Mouse (Mus musculus) urinary bladder, adult 18-20 months (tissue): ENCODE data around the gene Ppp1r36.

Experiments
- DNase-seq, 2 experiments: peaks; one replicate each; pipeline ENCODE4 v3.0.0; 2022; ENCODE audit warnings: low spot score in 2 of 2, mixed read lengths in 2 of 2

Gene Ppp1r36

GRCm38 (mm10) chr12:76417433-76417854, at the start of gene Ppp1r36:
Ppp1r36 (plus strand) TSS chr12:76417538.
- DNase-seq: peak; percentile 60 to 67

- DNase-seq: no peak
Observed at GRCm38 (mm10) chr12:76368201-76368789, 49.0 kb upstream of the Ppp1r36 start.

GRCm38 (mm10) chr12:76368790-76369205, 48.5 kb upstream of the Ppp1r36 start:
- DNase-seq: no peak

- DNase-seq: peak; percentile 65 to 78
Observed at GRCm38 (mm10) chr12:76369206-76369977, 47.9 kb upstream of the Ppp1r36 start, which contains the start of gene Zbtb25. Zbtb25 (minus strand) TSS chr12:76369602.

GRCm38 (mm10) chr12:76369978-76370830, 47.1 kb upstream of the Ppp1r36 start, which contains the start of gene Zbtb1:
Zbtb1 (plus strand) TSS chr12:76370266.
- DNase-seq: peak; percentile 74 to 84

GRCm38 (mm10) chr12:76370831-76371571, 46.3 kb upstream of the Ppp1r36 start:
- DNase-seq: peak; percentile 60 to 71

GRCm38 (mm10) chr12:76372046-76372445, 45.3 kb upstream of the Ppp1r36 start:
- no peak for DNase-seq

GRCm38 (mm10) chr12:76372881-76373818, 44.2 kb upstream of the Ppp1r36 start:
- DNase-seq: no peak

GRCm38 (mm10) chr12:76373991-76374390, 43.3 kb upstream of the Ppp1r36 start:
- no peak for DNase-seq

- no peak for DNase-seq
Observed at GRCm38 (mm10) chr12:76374911-76375310, 42.4 kb upstream of the Ppp1r36 start.

GRCm38 (mm10) chr12:76375506-76375905, 41.8 kb upstream of the Ppp1r36 start:
- DNase-seq: no peak

GRCm38 (mm10) chr12:76376649-76377048, 40.7 kb upstream of the Ppp1r36 start:
- DNase-seq: no peak

GRCm38 (mm10) chr12:76377059-76377458, 40.3 kb upstream of the Ppp1r36 start:
- no peak for DNase-seq

- no peak for DNase-seq
Observed at GRCm38 (mm10) chr12:76377726-76378125, 39.6 kb upstream of the Ppp1r36 start.

- DNase-seq: no peak
Observed at GRCm38 (mm10) chr12:76378556-76378955, 38.8 kb upstream of the Ppp1r36 start.

GRCm38 (mm10) chr12:76380151-76380550, 37.2 kb upstream of the Ppp1r36 start:
- DNase-seq: no peak

GRCm38 (mm10) chr12:76385342-76385741, 32.0 kb upstream of the Ppp1r36 start:
- DNase-seq: no peak

- no peak for DNase-seq
Observed at GRCm38 (mm10) chr12:76388794-76389193, 28.5 kb upstream of the Ppp1r36 start.

- DNase-seq: no peak
Observed at GRCm38 (mm10) chr12:76391595-76392271, 25.6 kb upstream of the Ppp1r36 start.

- DNase-seq: no peak
Observed at GRCm38 (mm10) chr12:76392979-76393378, 24.4 kb upstream of the Ppp1r36 start.
